Mouse (Mus musculus) limb, embryonic 13.5 days (tissue): Measurements from ENCODE around the gene Ccnt1. TPM values are rescaled to one million over a fixed set of nuclear protein-coding genes. Genes with fewer than 3 reads are reported as not detected.

ENCODE experiments used
- ATAC-seq: fragments of 200-750 bp; cut with Nextera tagmentation; 2 replicates; pipeline ENCODE4 v1.8.0; 2017; ENCODE audit warnings: low read depth, moderate number of reproducible peaks, moderate TSS enrichment; ENCODE audit not compliant: low FRiP score
- H3K27ac ChIP-seq: fragments of 300-500 bp; sonication (generic); 2 replicates; pipeline ENCODE4 v1.5.1; 2015; ENCODE audit warnings: inconsistent platforms, mild to moderate bottlenecking, moderate library complexity
- H3K27me3 ChIP-seq: fragments of 300-500 bp; sonication (generic); 2 replicates; pipeline ENCODE4 v1.6.1; 2015; ENCODE audit warnings: mild to moderate bottlenecking, inconsistent platforms
- H3K36me3 ChIP-seq: fragments of 300-500 bp; sonication (generic); 2 replicates; pipeline ENCODE4 v1.6.1; 2015; ENCODE audit warnings: inconsistent platforms, mild to moderate bottlenecking, moderate library complexity
- H3K4me1 ChIP-seq: fragments of 300-500 bp; sonication (generic); 2 replicates; pipeline ENCODE4 v1.6.1; 2015; ENCODE audit warnings: inconsistent platforms
- H3K4me2 ChIP-seq: fragments of 300-500 bp; sonication (generic); replicated peaks from 2 replicates; pipeline ENCODE4 v1.6.1; 2015; ENCODE audit warnings: inconsistent platforms, mild to moderate bottlenecking, moderate library complexity
- H3K4me3 ChIP-seq: fragments of 300-500 bp; sonication (generic); 2 replicates; pipeline ENCODE4 v1.5.1; 2015; ENCODE audit warnings: moderate library complexity, mild to moderate bottlenecking, inconsistent platforms
- H3K9ac ChIP-seq: fragments of 300-500 bp; sonication (generic); 2 replicates; pipeline ENCODE4 v1.6.1; 2015; ENCODE audit warnings: mild to moderate bottlenecking, inconsistent platforms
- H3K9me3 ChIP-seq: fragments of 300-500 bp; sonication (generic); 2 replicates; pipeline ENCODE4 v1.6.1; 2016; ENCODE audit warnings: inconsistent platforms
- WGBS: fragments of 180-500 bp; shearing (Covaris S2); methylation state at CpG from one replicate; pipeline ENCODE4 v1.1.7; 2015; 5-methylcytosine and 5-hydroxymethylcytosine counted together
- polyA plus RNA-seq: library from polyadenylated mRNA; unstranded; fragments of >200 nt; fragmentation: Nextera tagmentation; extraction: Ambion mirVana; gene quantifications from 2 replicates; pipeline ENCODE4 v1.2.1, GENCODE M21; 2015

Gene Ccnt1
- polyA plus RNA-seq, 1 experiment from 2014 or later = 62.1 TPM

DNA sequence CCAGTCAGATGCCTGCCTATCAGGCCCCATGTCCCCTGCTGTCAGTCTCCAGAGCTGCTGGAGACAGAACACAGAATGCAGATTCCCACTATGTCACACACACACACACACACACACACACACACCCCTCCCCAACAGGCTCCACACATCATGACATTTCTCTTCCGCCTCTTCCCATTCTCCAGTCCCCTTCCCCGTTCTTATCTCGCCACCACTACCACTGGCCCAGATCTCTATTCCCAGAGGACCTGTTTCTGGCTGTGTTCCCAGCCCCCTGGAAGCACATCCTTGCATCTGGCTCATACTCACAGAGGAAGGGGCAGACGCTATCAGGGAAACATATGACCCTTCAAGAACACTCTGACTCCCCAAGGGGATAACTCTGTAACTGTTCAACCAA lies 36.8 kb upstream of the Ccnt1 start:
- H3K9me3 ChIP-seq = no peaks in the 10 kb centered on the region
- H3K36me3 ChIP-seq = peaks cover 34% of the 10 kb centered on the region
- peak overlapping the region; percentile 79 for H3K4me3 ChIP-seq
- peak overlapping the region; percentile 90 for H3K9ac ChIP-seq
- H3K27me3 ChIP-seq = no peaks in the 10 kb centered on the region
- WGBS = 39% methylated on average over 4 of the region's 4 CpGs
- H3K4me2 ChIP-seq = peak overlapping the region; percentile 87
- H3K27ac ChIP-seq = peak overlapping the region; percentile 33; the same call in 1 of the 2 replicates
- no peak for ATAC-seq
- peaks cover 43% of the 10 kb centered on the region for H3K4me1 ChIP-seq

DNA sequence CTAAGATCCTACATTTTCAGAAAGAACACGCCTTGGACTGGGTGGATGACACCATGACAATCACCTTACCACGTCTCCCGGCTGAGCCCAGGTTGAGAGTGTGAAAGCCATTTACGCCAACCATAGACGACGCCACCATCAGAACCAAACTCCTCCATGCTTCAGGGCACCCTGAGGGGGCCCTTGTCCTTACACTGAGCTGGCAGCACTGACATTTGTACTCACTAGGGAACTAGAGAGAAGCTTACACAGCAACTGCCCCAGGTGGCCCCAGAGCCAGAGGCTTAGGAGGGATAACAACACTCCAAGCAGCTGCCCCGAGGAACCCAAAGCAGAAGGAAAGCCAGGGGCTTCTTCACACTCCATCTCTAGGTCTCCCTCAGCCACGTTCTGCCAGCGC lies 36.0 kb upstream of the Ccnt1 start:
- H3K4me3 ChIP-seq = 0 out of 2 replicates have a peak overlapping the region, but pooled peaks have one; percentile 79
- no peaks in the 10 kb centered on the region for H3K27me3 ChIP-seq
- peak overlapping the region; percentile 20; the same call in 1 of the 2 replicates for H3K9ac ChIP-seq
- H3K4me1 ChIP-seq = peaks cover 51% of the 10 kb centered on the region
- ATAC-seq = no peak
- H3K4me2 ChIP-seq = peak overlapping the region; percentile 87
- WGBS = 61% methylated on average over 9 of the region's 9 CpGs
- H3K27ac ChIP-seq = no peak overlapping the region
- H3K36me3 ChIP-seq = peaks cover 41% of the 10 kb centered on the region
- no peaks in the 10 kb centered on the region for H3K9me3 ChIP-seq

DNA sequence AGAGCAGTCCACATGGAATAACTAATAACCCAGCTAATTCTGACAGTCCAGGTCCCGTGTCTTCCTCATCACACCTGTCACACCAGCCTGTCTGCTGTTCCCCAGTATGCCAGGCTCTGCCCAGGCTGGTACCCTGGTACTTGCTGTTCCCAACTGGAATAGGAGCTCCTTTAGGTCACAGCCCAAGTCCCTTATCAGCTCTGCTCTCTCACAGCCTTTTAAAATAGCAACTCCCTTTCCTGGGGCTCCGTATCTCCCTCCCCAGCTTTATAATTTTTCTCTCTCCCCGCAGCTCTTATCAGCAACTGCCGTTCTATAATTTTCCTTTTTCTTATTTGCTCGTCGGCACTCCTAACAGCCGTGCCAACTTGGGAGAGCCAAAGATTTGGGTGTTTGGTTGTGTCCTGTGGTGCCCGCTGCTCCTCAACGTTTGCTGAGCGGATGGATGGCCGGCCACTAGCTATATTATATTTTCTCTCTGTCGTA lies 35.4 kb upstream of the Ccnt1 start:
- no peak overlapping the region for H3K4me2 ChIP-seq

DNA sequence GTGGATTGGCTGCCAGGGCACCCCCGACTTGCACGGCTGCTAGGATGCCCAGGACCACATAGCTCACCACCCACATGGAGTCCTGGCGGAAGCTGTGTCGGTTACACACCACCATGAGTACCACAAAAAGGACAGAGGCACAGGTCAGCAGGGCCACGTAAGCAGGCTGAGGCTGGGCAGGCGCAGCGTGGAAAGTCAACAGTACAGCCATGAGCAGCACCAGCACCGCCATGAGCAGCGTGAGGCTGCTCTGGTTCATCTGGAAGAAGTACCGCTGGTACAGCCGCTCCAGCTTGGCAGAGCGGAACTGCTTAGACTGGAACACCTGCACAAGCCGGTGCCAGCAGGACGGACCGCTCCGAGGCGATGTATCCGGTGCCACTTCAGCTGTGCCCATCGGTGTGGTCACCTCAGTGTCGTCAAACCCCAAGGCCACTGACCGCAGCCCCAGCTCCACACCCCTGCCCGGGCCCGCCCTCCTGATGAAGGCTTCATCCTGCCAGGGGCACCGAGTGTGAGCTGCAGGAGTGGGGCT lies 33.4 kb upstream of the Ccnt1 start:
- no peaks in the 10 kb centered on the region for H3K9me3 ChIP-seq
- peaks cover 57% of the 10 kb centered on the region for H3K4me1 ChIP-seq
- H3K9ac ChIP-seq = peak overlapping the region; percentile 56; the same call in 1 of the 2 replicates
- ATAC-seq = no peak
- H3K36me3 ChIP-seq = peaks cover 68% of the 10 kb centered on the region
- no peak overlapping the region for H3K4me2 ChIP-seq
- H3K27ac ChIP-seq = no peak overlapping the region
- no peak overlapping the region for H3K4me3 ChIP-seq
- WGBS = 94% methylated on average over 24 of the region's 24 CpGs
- H3K27me3 ChIP-seq = no peaks in the 10 kb centered on the region

More for the DNA sequence above, 35.4 kb upstream of the Ccnt1 start:
- peaks cover 48% of the 10 kb centered on the region for H3K36me3 ChIP-seq
- no peaks in the 10 kb centered on the region for H3K27me3 ChIP-seq
- no peak overlapping the region for H3K9ac ChIP-seq
- WGBS = 93% methylated on average over 12 of the region's 12 CpGs
- no peaks in the 10 kb centered on the region for H3K9me3 ChIP-seq
- H3K27ac ChIP-seq = no peak overlapping the region; the same call in 1 of the 2 replicates
- H3K4me3 ChIP-seq = no peak overlapping the region
- ATAC-seq = no peak
- H3K4me1 ChIP-seq = peaks cover 57% of the 10 kb centered on the region

DNA sequence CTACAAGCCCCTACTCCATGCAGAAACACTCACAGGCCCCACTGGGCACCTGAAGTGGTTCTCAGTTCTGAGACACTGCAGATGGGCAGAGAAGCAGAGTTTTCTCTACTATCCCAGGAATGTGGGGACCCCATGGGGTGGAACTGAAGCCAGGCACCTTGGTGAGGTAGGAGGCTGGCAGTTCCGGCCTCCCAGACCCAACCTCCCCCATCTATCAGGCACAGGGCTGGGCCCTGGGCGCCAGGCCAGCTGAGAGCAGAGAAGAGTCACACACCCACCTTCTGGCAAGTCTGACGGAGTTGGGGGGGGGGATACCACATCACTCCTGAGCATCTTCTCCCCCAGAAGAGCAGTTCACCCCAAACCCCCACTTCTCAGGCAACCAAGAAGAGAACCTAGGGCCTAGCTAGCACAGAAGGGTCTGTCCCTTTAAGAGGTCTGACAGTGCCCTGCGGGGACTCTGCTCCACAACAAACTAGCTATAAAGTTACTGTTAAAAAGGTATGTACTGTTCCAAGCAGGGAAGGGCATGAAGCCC lies 32.3 kb upstream of the Ccnt1 start:
- Histone ChIP-seq H3K9ac (peak overlapping the region; percentile 56), H3K4me1 (peaks cover 51% of the 10 kb centered on the region), H3K36me3 (peaks cover 79% of the 10 kb centered on the region), H3K9me3 (no peaks in the 10 kb centered on the region), H3K4me2 (peak overlapping the region; percentile 46), H3K27ac (peak overlapping the region; percentile 48; the same call in 1 of the 2 replicates), H3K4me3 (peak overlapping the region; percentile 17), H3K27me3 (no peaks in the 10 kb centered on the region)
- no peak for ATAC-seq
- WGBS = 47% methylated on average over 4 of the region's 4 CpGs

DNA sequence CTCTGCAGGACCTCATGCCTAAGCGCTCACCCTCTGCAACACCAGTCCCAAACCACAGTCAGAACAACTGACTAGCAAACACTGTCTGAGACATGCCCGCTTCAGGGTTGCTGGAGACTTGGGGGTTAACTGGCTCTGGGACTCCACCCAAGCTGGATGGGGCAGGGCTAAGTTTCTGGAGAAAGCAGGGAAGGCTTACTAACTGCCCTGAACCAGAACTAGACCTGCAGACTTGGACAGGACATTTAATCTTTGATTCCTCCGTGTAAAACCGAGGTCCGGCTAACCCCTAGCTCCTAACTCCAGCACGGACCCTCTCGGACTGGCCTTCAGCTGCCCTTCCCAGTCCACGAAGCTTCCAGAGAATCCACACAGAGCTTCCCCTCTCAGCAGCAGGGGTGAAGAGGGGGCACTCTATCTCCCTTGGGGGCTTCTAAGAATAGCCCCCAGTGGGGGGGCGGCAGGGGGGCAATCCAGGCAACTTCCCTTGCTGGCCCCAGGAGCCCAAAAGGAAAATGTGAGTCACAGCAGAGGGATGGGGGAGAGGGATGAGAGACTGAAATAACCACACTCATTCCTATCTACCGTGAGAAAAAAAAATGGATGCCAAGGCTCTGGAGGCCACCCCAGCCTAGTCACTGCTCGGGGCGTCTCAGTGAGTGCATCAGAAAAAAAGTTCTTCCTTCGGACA lies 31.6 kb upstream of the Ccnt1 start:
- Histone ChIP-seq H3K4me2 (peak overlapping the region; percentile 46), H3K36me3 (peaks cover 85% of the 10 kb centered on the region), H3K9ac (peak overlapping the region; percentile 56), H3K27me3 (no peaks in the 10 kb centered on the region), H3K27ac (peak overlapping the region; percentile 63; the same call in 1 of the 2 replicates), H3K4me1 (peaks cover 45% of the 10 kb centered on the region), H3K9me3 (no peaks in the 10 kb centered on the region), H3K4me3 (peak overlapping the region; percentile 17)
- WGBS = 64% methylated on average over 13 of the region's 13 CpGs
- no peak for ATAC-seq

DNA sequence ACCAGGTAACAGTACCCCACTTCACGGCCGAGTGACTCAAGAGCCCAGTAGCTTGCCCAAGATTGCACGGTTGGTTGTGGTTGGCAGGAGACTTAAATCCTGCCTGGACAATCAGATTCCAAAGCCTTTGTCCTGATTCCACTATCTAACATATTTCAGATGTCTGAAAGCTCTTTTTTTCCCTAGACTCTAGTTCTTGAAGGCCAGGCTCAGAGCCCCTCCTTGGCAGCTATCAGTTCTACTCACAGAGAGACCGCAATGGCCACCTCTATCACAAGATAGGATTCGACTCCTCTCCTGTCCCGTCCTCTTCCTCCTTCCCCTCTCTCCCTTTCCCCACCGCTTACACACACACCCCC lies 31.1 kb upstream of the Ccnt1 start:
- H3K9ac ChIP-seq = peak overlapping the region; percentile 56
- peak overlapping the region; percentile 46 for H3K4me2 ChIP-seq
- 75% methylated on average over 7 of the region's 7 CpGs for WGBS
- no peaks in the 10 kb centered on the region for H3K9me3 ChIP-seq
- H3K4me3 ChIP-seq = 0 out of 2 replicates have a peak overlapping the region, but pooled peaks have one; percentile 17
- ATAC-seq = no peak
- peaks cover 91% of the 10 kb centered on the region for H3K36me3 ChIP-seq
- peaks cover 40% of the 10 kb centered on the region for H3K4me1 ChIP-seq
- no peaks in the 10 kb centered on the region for H3K27me3 ChIP-seq
- H3K27ac ChIP-seq = peak overlapping the region; percentile 63; the same call in 1 of the 2 replicates

DNA sequence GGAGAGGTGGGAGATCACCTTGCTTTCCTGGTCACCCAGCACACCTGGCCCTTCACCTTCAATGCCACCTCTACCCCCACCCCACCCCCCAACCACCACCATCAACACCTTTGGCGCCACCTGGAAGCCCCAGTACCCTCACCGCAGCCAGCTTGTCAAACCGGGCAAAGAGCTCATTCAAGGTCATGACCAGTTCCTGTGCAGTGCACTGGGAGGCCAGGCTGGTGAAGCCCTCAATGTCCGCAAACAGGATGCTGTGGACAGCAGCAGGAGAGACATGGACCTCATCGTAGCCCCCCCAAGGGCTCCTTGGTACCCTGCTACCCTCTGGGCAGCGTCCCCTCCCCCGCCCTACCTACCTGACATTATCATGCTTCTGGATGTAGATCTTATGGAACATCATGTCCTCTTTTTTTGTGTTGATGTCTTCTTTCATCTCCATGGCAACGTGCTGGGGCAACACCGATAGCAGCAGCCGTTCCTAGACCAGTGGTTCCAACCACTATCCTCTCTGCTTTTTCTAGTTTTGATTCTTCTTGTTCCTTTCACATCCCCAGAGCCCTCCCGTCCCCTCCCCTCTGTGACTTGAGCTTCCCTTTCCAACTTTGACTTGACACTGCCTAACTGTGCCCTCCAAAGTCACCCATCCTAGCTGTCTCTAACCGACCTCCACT lies 29.4 kb upstream of the Ccnt1 start:
- no peak for ATAC-seq
- 89% methylated on average over 12 of the region's 12 CpGs for WGBS

DNA sequence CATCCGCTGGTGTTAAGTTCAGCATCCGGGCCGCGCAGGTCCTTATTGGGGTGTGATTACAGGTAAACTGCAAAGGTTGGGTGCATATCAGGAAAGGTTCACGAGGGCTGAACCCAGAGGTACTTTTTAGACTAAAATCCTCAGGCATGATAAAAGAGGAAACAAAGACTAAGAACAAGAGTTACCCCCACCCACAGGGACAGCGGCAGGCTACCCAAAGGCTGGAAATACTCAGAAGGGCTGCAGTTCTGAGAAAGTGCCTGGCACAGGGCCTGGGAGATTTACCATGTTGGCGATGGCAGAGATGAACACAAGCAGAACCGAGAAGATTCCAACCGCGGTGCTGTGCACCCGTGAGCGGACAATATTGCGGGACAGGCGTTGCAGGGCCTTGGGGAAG lies 25.9 kb upstream of the Ccnt1 start:
- WGBS = 97% methylated on average over 14 of the region's 14 CpGs
- H3K36me3 ChIP-seq = peaks cover 100% of the 10 kb centered on the region
- H3K27me3 ChIP-seq = no peaks in the 10 kb centered on the region
- no peak for ATAC-seq
- no peak overlapping the region for H3K4me3 ChIP-seq
- no peak overlapping the region for H3K4me2 ChIP-seq
- H3K9ac ChIP-seq = no peak overlapping the region
- no peaks in the 10 kb centered on the region for H3K9me3 ChIP-seq
- peaks cover 4% of the 10 kb centered on the region; the same call in 1 of the 2 replicates for H3K4me1 ChIP-seq
- H3K27ac ChIP-seq = no peak overlapping the region

More for the DNA sequence above, 29.4 kb upstream of the Ccnt1 start:
- Histone ChIP-seq H3K9me3 (no peaks in the 10 kb centered on the region), H3K4me1 (peaks cover 34% of the 10 kb centered on the region), H3K4me2 (no peak overlapping the region), H3K36me3 (peaks cover 99% of the 10 kb centered on the region), H3K9ac (no peak overlapping the region), H3K27ac (no peak overlapping the region), H3K4me3 (no peak overlapping the region), H3K27me3 (no peaks in the 10 kb centered on the region)

DNA sequence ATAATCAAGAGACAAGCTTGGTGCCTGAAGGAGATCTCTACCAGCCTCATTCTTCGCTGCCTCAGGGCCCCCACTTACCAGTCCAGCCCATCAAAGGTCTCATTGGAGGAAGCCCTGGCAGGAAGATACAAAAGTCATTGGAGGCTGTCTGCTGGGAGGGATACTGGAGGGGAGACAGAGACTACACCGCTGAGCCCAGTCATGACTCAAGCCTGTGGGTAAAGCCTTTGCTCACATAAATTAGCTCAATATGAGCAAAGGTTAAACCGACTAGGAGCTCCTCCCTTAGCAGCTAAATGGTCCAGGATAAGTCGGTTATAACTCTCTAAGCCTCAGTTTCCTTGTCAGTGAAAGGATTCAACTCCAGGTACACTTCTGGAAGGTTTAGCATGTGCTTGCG lies 24.3 kb upstream of the Ccnt1 start:
- peaks cover 100% of the 10 kb centered on the region for H3K36me3 ChIP-seq
- no peaks in the 10 kb centered on the region for H3K9me3 ChIP-seq
- ATAC-seq = no peak
- H3K4me1 ChIP-seq = no peaks in the 10 kb centered on the region
- H3K4me2 ChIP-seq = no peak overlapping the region
- WGBS = 91% methylated on average over 5 of the region's 5 CpGs
- H3K27me3 ChIP-seq = no peaks in the 10 kb centered on the region
- H3K4me3 ChIP-seq = no peak overlapping the region
- H3K9ac ChIP-seq = no peak overlapping the region
- no peak overlapping the region for H3K27ac ChIP-seq

DNA sequence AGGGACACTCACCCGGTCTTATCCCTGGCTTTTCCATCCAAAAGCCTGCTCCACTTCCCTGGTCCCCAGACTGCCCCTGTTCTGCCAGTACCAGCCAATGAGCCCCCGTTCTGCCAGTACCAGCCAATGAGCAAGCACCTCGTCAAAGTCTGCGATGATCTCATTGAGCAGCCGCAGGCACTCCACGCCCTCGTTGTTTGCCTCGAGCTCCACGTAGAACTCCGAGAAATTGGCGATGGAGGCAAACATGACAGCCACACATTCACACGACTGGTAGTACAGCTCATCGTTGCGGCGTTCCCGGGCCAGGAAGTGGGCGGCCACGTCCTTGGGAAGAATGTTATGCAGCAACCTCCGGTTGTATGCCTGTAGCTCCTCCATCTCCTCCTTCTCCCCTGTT lies 23.5 kb upstream of the Ccnt1 start:
- no peak overlapping the region for H3K4me3 ChIP-seq
- H3K4me2 ChIP-seq = no peak overlapping the region
- H3K9me3 ChIP-seq = no peaks in the 10 kb centered on the region
- H3K9ac ChIP-seq = no peak overlapping the region
- H3K36me3 ChIP-seq = peaks cover 98% of the 10 kb centered on the region
- H3K27me3 ChIP-seq = no peaks in the 10 kb centered on the region
- no peak for ATAC-seq
- H3K27ac ChIP-seq = no peak overlapping the region
- no peaks in the 10 kb centered on the region for H3K4me1 ChIP-seq
- 80% methylated on average over 19 of the region's 19 CpGs for WGBS

DNA sequence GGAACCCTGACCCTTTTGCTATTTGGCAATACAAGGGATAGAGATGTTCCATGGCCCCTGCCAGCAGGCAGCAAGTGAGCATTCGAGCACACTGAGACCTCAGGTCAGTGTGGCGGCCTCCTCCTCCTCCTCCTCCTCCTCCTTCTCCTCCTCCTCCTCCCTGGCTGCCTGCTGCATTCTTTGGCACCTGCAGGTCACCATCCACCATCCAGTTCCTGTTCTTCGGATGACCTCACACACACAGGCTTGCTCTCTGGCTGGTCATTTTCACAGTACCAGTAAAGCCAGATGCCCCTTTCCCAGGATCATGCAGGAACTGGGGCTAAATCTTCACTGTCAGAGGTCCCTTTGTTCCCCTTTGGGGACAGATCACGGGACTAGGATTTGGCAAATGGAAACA lies 20.7 kb upstream of the Ccnt1 start:
- no peak for ATAC-seq
- 81% methylated on average over 4 of the region's 4 CpGs for WGBS
- Histone ChIP-seq H3K4me3 (no peak overlapping the region), H3K4me1 (no peaks in the 10 kb centered on the region), H3K4me2 (no peak overlapping the region), H3K9me3 (no peaks in the 10 kb centered on the region), H3K36me3 (peaks cover 79% of the 10 kb centered on the region), H3K27ac (no peak overlapping the region), H3K9ac (no peak overlapping the region), H3K27me3 (no peaks in the 10 kb centered on the region)
